Mouse (Mus musculus): Measurements from ENCODE around the gene Dmgdh.

Gene Dmgdh

DNA sequence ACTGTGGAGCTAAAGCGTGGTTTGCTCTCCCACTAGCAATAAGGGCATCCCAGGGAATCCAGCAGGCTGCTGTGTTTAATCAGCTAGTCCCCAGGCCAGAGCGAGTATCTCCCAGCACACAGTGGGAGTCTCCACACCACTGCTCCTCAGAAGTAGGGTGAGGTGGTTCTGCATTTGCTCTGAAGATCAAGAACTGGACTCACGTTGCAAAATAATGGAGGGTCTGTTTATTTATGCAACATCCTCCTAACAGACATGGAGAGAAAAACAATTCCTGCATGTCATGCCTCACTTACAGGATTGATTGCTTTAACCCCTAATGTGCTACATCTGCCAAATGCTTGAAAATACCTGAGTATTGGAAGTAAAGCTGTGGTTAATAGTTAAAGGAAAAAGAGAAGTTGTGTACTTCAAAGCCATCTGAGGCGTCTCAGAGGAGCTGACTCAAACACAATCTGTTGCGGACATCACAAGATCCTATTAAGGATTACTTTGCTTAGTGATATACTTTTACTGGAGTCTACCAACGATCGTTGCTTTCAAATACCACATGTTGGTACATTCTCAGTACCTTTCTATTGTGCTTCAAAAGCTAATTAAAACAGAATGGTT is 99.6 kb downstream of the Dmgdh start:
- DNase-seq: peak; percentile 67

GRCm38 (mm10) chr13:93782823-93783222 is 108.6 kb downstream of the Dmgdh start:
- no peak for DNase-seq

- DNase-seq: no peak
Observed at GRCm38 (mm10) chr13:93785329-93785728, 111.1 kb downstream of the Dmgdh start.

GRCm38 (mm10) chr13:93786051-93786450 is 111.8 kb downstream of the Dmgdh start:
- no peak for DNase-seq

GRCm38 (mm10) chr13:93787647-93788046 is 113.4 kb downstream of the Dmgdh start:
- no peak for DNase-seq

GRCm38 (mm10) chr13:93792945-93793642 is 118.9 kb downstream of the Dmgdh start:
- DNase-seq: peak; percentile 89

DNA sequence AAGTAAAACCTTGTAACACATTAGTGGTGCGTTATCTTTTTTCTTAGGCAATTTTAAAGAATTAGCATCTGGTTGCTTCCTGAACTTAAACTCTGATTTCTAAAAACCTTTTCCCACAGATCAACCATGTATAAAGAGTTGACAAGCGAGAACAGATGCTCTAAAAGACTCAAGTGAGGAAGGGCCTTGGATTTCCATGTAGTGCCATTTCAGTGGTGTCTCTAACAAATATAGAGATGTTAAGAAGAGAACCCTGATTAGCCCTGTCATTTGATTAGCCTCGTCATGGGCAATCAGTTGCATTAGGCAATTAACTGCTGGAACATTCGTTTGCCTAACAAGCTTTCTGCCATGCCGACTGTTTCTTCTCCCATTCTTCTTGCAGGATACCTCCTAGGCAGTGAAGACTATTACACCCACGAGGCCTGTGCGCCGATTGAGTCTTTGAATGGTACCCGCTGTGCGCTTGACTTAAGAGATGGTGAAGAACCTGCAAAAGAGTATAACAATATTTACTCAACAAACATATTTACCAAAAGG is 119.5 kb downstream of the Dmgdh start:
- no peak for DNase-seq

DNA sequence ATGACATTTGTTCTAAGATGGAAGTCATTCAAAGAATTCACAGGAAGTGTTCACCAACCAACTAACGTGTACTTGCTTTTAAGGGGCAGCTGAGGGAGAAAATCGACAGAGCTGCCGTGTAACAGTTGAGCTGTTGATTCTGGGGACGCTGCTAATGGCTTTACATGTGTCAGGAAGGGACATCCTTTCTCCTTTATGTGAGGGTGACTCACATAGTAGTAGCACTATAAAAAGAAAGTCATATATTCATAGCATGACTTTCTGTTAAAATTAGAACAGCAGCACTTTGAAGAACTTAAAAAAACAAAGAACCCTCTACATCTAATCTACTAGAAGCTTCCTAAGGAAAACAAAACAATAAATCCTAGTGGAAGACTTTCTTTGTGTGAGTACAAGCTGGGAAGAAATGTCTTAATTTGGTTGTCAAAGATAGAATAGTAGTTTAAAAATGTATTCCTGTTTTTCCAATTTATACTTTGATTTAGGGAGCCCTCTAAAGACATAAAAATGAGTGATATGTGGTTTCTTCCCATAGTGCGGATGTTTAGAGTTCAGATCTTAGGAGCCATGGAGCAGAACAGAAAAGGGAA is 122.9 kb downstream of the Dmgdh start:
- DNase-seq: no peak

All from kidney, adult 9 months (tissue).